Mouse (Mus musculus) urinary bladder, postnatal 0 days (tissue): ENCODE measurements around the gene Dnajc17. TPM values are rescaled to one million over a fixed set of nuclear protein-coding genes. Genes with fewer than 3 reads are reported as not detected.

Source experiments
- polyA plus RNA-seq: library from polyadenylated mRNA; unstranded; fragments of >200 nt; fragmentation: Nextera tagmentation; extraction: Ambion mirVana; gene quantifications from 2 replicates; pipeline ENCODE4 v1.2.1, GENCODE M21; 2015

Gene Dnajc17
- 11.2 and 12.2 TPM in 2 replicates for polyA plus RNA-seq

GRCm38 (mm10) chr2:119208344-119209175 is at the start of gene Dnajc17, which contains the start of gene Zfyve19:
Gene Dnajc17, minus strand, starts transcription at chr2:119208795.
Gene Zfyve19, plus strand, starts transcription at chr2:119208617.

GRCm38 (mm10) chr2:119237210-119237870 is 28.7 kb upstream of the Dnajc17 start, which contains the start of gene Spint1:
Gene Spint1, plus strand, starts transcription at chr2:119237362.

GRCm38 (mm10) chr2:119229775-119230704 is 21.4 kb upstream of the Dnajc17 start, which contains the start of gene Ppp1r14d:
Gene Ppp1r14d, minus strand, starts transcription at chr2:119229906.

GRCm38 (mm10) chr2:119173991-119174651 is 34.5 kb downstream of the Dnajc17 start, which contains the start of gene Gm14137:
Gene Gm14137, plus strand, starts transcription at chr2:119174509.

GRCm38 (mm10) chr2:119166901-119167865 is 41.4 kb downstream of the Dnajc17 start, which contains the start of gene Gchfr:
Gene Gchfr, plus strand, starts transcription at chr2:119167773.

GRCm38 (mm10) chr2:119156681-119157572 is 51.7 kb downstream of the Dnajc17 start, which contains the start of gene Rmdn3:
Gene Rmdn3, minus strand, starts transcription at chr2:119157034.

Other genes with a start within 250 kb of the Dnajc17 start
- gene Ccdc32, start 179.4 kb downstream of the Dnajc17 start, polyA plus RNA-seq: 17.5 and 17.8 TPM in 2 replicates
- 1.2 and 1.4 TPM in 2 replicates for gene Rpusd2, start 174.0 kb downstream of the Dnajc17 start, polyA plus RNA-seq
- gene Knl1, start 161.7 kb downstream of the Dnajc17 start, polyA plus RNA-seq: 9.1 and 14.7 TPM in 2 replicates
- 10.8 and 15.5 TPM in 2 replicates for gene Rad51, start 96.0 kb downstream of the Dnajc17 start, polyA plus RNA-seq
- gene Rmdn3, start 51.8 kb downstream of the Dnajc17 start, polyA plus RNA-seq: 30.9 and 32.2 TPM in 2 replicates
- 1.2 and 3.8 TPM in 2 replicates for gene Gchfr, start 41.0 kb downstream of the Dnajc17 start, polyA plus RNA-seq
- 0.10 and 0.13 TPM in 2 replicates for gene Gm14137, start 34.3 kb downstream of the Dnajc17 start, polyA plus RNA-seq
- 28.7 and 29.3 TPM in 2 replicates for gene Zfyve19, start 178 bp downstream of the Dnajc17 start, polyA plus RNA-seq
- gene Ppp1r14d, start 21.1 kb upstream of the Dnajc17 start, polyA plus RNA-seq: 0.66 and 1.1 TPM in 2 replicates
- 81.7 and 90.6 TPM in 2 replicates for gene Spint1, start 28.6 kb upstream of the Dnajc17 start, polyA plus RNA-seq
- gene Rhov, start 62.5 kb upstream of the Dnajc17 start, polyA plus RNA-seq: 51.8 and 56.0 TPM in 2 replicates
- gene Vps18, start 79.9 kb upstream of the Dnajc17 start, polyA plus RNA-seq: 11.2 and 11.6 TPM in 2 replicates
- 3.5 TPM in 2 replicates for gene Dll4, start 117.0 kb upstream of the Dnajc17 start, polyA plus RNA-seq
- gene Chac1, start 142.4 kb upstream of the Dnajc17 start, polyA plus RNA-seq: 1.3 and 7.4 TPM in 2 replicates